Mouse (Mus musculus): ENCODE results near the gene Scimp. TPM values are rescaled to one million over a fixed set of nuclear protein-coding genes. Genes with fewer than 3 reads are reported as not detected.

Gene Scimp
- polyA plus RNA-seq, 1 experiment from 2014 or later = not detected

DNA sequence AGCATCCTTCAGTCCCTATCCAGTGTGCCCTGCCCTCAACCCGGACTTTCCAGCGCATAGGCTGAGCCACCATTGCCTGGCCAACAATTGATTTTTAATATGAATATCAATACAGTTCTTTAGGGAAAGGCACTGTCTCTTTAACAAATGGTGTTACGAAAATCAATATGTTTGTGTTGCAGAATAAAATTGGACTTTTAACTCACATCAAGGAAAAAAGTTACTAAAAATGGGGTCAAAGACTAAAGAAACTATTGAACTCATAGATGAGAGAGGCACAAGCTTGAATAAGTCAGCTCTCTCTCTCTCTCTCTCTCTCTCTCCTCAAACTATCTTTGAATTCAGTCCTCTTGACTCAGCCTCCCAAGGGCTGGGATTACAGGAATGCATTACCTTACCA lies 24.6 kb upstream of the Scimp start:
- no peak overlapping the region for H3K4me3 ChIP-seq (ENCODE audit: low read depth, low read length)
- H3K27me3 ChIP-seq (ENCODE audit: control insufficient read depth, insufficient read depth, low read length) = no peaks in the 10 kb centered on the region
- no peaks in the 10 kb centered on the region for H3K9me3 ChIP-seq (ENCODE audit: control insufficient read depth, low read length)
- no peak overlapping the region for H3K9ac ChIP-seq (replicated peaks; ENCODE audit: low read depth, low read length)
- no peak overlapping the region for H3K4me2 ChIP-seq (ENCODE audit: low read depth, low read length)
- no peak for ATAC-seq (ENCODE audit: low read depth)
- H3K27ac ChIP-seq (ENCODE audit: low read depth, low read length) = no peak overlapping the region
- H3K36me3 ChIP-seq (ENCODE audit: control insufficient read depth, insufficient read depth, low read length) = no peaks in the 10 kb centered on the region
- 94% methylated on average over 3 of the region's 3 CpGs for WGBS
- H3K4me1 ChIP-seq (ENCODE audit: control insufficient read depth, insufficient read depth, low read length) = no peaks in the 10 kb centered on the region

DNA sequence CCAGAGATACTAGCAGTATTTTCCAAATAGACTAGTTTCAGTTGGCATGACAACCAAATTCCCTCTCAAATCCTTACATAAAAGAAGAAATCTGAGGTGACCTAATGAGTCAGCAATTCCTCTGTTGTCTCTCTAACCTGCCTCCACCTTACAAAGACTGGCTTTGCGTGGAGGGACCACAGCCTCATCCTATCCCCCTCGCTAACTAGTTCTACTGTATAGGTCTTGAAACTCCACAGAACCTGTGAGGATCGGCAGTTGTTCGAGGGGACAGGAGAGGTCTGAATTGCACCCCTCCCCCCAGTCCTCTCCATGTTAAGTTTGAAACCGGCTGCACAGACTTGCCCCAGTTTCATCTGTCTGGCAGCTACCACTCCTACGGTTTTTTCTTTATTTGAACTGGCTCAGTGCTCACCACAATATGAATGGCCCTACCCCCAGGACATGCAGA lies 23.0 kb upstream of the Scimp start:
- H3K4me2 ChIP-seq (ENCODE audit: low read depth, low read length) = no peak overlapping the region
- 77% methylated on average over 6 of the region's 6 CpGs for WGBS
- no peaks in the 10 kb centered on the region for H3K4me1 ChIP-seq (ENCODE audit: control insufficient read depth, insufficient read depth, low read length)
- H3K27me3 ChIP-seq (ENCODE audit: control insufficient read depth, insufficient read depth, low read length) = no peaks in the 10 kb centered on the region
- H3K9me3 ChIP-seq (ENCODE audit: control insufficient read depth, low read length) = no peaks in the 10 kb centered on the region
- no peak overlapping the region for H3K27ac ChIP-seq (ENCODE audit: low read depth, low read length)
- no peak overlapping the region for H3K9ac ChIP-seq (replicated peaks; ENCODE audit: low read depth, low read length)
- no peaks in the 10 kb centered on the region for H3K36me3 ChIP-seq (ENCODE audit: control insufficient read depth, insufficient read depth, low read length)
- H3K4me3 ChIP-seq (ENCODE audit: low read depth, low read length) = no peak overlapping the region
- no peak for ATAC-seq (ENCODE audit: low read depth)

DNA sequence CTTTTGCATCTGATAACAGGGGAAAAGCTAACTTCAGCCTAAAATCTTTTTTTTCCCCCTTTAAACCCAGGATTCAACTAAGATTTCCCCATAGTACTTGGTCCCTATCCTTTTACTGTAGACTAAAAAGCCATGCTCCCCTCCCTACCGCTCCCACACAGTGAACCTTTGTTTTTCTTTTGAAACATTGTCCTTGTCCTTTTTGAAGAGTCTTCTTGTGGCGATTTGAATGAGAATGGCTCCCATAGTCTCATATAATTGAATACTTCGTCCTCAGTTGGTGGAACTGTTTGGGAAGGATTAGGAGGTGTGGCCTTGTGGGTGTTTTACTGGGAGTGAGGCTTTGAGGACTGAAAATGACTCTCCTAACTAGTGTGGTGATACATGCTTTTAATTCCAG lies 21.4 kb upstream of the Scimp start:
- 63% methylated on average over 3 of the region's 3 CpGs for WGBS
- H3K9me3 ChIP-seq (ENCODE audit: control insufficient read depth, low read length) = no peaks in the 10 kb centered on the region
- H3K27ac ChIP-seq (ENCODE audit: low read depth, low read length) = no peak overlapping the region

GRCm38 (mm10) chr11:70833408-70833807 lies 21.0 kb upstream of the Scimp start:
- no peak for ATAC-seq (ENCODE audit: low read depth)

More for the DNA sequence above, 21.4 kb upstream of the Scimp start:
- Histone ChIP-seq H3K4me3 (ENCODE audit: low read depth, low read length) (no peak overlapping the region), H3K9ac (replicated peaks; ENCODE audit: low read depth, low read length) (no peak overlapping the region), H3K27me3 (ENCODE audit: control insufficient read depth, insufficient read depth, low read length) (no peaks in the 10 kb centered on the region), H3K4me2 (ENCODE audit: low read depth, low read length) (no peak overlapping the region), H3K36me3 (ENCODE audit: control insufficient read depth, insufficient read depth, low read length) (no peaks in the 10 kb centered on the region), H3K4me1 (ENCODE audit: control insufficient read depth, insufficient read depth, low read length) (no peaks in the 10 kb centered on the region)
- no peak for ATAC-seq (ENCODE audit: low read depth)

GRCm38 (mm10) chr11:70831201-70831600 lies 18.8 kb upstream of the Scimp start:
- Histone ChIP-seq H3K9ac (replicated peaks; ENCODE audit: low read depth, low read length) (no peak overlapping the region), H3K27me3 (ENCODE audit: control insufficient read depth, insufficient read depth, low read length) (no peaks in the 10 kb centered on the region), H3K9me3 (ENCODE audit: control insufficient read depth, low read length) (no peaks in the 10 kb centered on the region), H3K4me3 (ENCODE audit: low read depth, low read length) (no peak overlapping the region), H3K36me3 (ENCODE audit: control insufficient read depth, insufficient read depth, low read length) (no peaks in the 10 kb centered on the region), H3K27ac (ENCODE audit: low read depth, low read length) (no peak overlapping the region), H3K4me2 (ENCODE audit: low read depth, low read length) (no peak overlapping the region), H3K4me1 (ENCODE audit: control insufficient read depth, insufficient read depth, low read length) (no peaks in the 10 kb centered on the region)
- ATAC-seq (ENCODE audit: low read depth) = no peak
- 50% methylated on average over 3 of the region's 3 CpGs for WGBS

More at GRCm38 (mm10) chr11:70833408-70833807, 21.0 kb upstream of the Scimp start:
- Histone ChIP-seq H3K27ac (ENCODE audit: low read depth, low read length) (no peak overlapping the region), H3K4me1 (ENCODE audit: control insufficient read depth, insufficient read depth, low read length) (no peaks in the 10 kb centered on the region), H3K9me3 (ENCODE audit: control insufficient read depth, low read length) (no peaks in the 10 kb centered on the region), H3K4me2 (ENCODE audit: low read depth, low read length) (no peak overlapping the region), H3K4me3 (ENCODE audit: low read depth, low read length) (no peak overlapping the region), H3K9ac (replicated peaks; ENCODE audit: low read depth, low read length) (no peak overlapping the region), H3K27me3 (ENCODE audit: control insufficient read depth, insufficient read depth, low read length) (no peaks in the 10 kb centered on the region), H3K36me3 (ENCODE audit: control insufficient read depth, insufficient read depth, low read length) (no peaks in the 10 kb centered on the region)

DNA sequence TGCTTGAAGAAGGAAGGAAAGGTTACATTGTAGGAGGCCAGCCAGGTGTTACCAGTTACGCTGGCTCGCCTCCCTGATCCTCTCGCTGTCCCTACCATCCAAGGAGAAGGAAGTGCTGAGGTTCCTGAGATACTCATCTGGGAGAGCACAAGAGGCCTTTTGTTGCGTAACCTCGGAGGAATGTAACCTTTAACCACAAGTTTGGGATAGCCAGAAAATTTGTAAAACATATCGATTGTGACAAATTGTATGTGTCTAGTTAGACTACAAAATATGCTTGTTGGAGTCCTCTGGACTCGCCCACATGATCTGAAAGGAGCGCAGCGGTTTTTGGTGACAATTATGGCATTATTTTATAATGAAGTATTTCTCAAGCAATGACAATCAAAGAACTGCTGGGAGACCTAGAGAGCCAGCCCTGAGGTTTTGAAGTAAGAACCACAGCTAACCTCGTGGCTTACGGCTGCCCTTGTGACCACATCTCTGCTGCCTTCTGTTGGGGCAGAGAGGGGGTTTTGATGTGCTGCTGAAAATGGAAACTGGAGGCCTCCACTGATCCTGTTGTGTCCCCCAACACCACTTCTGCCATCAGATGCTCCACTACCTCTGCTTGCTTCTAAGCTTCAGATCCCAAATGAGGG lies 16.7 kb upstream of the Scimp start:
- H3K4me1 ChIP-seq (ENCODE audit: control insufficient read depth, insufficient read depth, low read length) = no peaks in the 10 kb centered on the region
- no peak overlapping the region for H3K4me2 ChIP-seq (ENCODE audit: low read depth, low read length)
- H3K27ac ChIP-seq (ENCODE audit: low read depth, low read length) = no peak overlapping the region
- no peak overlapping the region for H3K4me3 ChIP-seq (ENCODE audit: low read depth, low read length)
- WGBS = 88% methylated on average over 11 of the region's 11 CpGs
- H3K27me3 ChIP-seq (ENCODE audit: control insufficient read depth, insufficient read depth, low read length) = no peaks in the 10 kb centered on the region
- no peaks in the 10 kb centered on the region for H3K36me3 ChIP-seq (ENCODE audit: control insufficient read depth, insufficient read depth, low read length)
- no peaks in the 10 kb centered on the region for H3K9me3 ChIP-seq (ENCODE audit: control insufficient read depth, low read length)
- no peak for ATAC-seq (ENCODE audit: low read depth)
- H3K9ac ChIP-seq (replicated peaks; ENCODE audit: low read depth, low read length) = no peak overlapping the region

GRCm38 (mm10) chr11:70826207-70826606 lies 13.8 kb upstream of the Scimp start:
- WGBS = 89% methylated on average over 2 of the region's 2 CpGs

GRCm38 (mm10) chr11:70821728-70822591 lies 9.6 kb upstream of the Scimp start:
- Histone ChIP-seq H3K36me3 (ENCODE audit: control insufficient read depth, insufficient read depth, low read length) (no peaks in the 10 kb centered on the region), H3K27me3 (ENCODE audit: control insufficient read depth, insufficient read depth, low read length) (no peaks in the 10 kb centered on the region), H3K9me3 (ENCODE audit: control insufficient read depth, low read length) (no peaks in the 10 kb centered on the region), H3K4me3 (ENCODE audit: low read depth, low read length) (no peak overlapping the region), H3K4me2 (ENCODE audit: low read depth, low read length) (no peak overlapping the region), H3K9ac (replicated peaks; ENCODE audit: low read depth, low read length) (no peak overlapping the region), H3K27ac (ENCODE audit: low read depth, low read length) (no peak overlapping the region), H3K4me1 (ENCODE audit: control insufficient read depth, insufficient read depth, low read length) (no peaks in the 10 kb centered on the region)
- 62% methylated on average over 17 of the region's 17 CpGs for WGBS
- ATAC-seq (ENCODE audit: low read depth) = no peak

More at GRCm38 (mm10) chr11:70826207-70826606, 13.8 kb upstream of the Scimp start:
- Histone ChIP-seq H3K36me3 (ENCODE audit: control insufficient read depth, insufficient read depth, low read length) (no peaks in the 10 kb centered on the region), H3K27ac (ENCODE audit: low read depth, low read length) (no peak overlapping the region), H3K4me3 (ENCODE audit: low read depth, low read length) (no peak overlapping the region), H3K9ac (replicated peaks; ENCODE audit: low read depth, low read length) (no peak overlapping the region), H3K9me3 (ENCODE audit: control insufficient read depth, low read length) (no peaks in the 10 kb centered on the region), H3K4me1 (ENCODE audit: control insufficient read depth, insufficient read depth, low read length) (no peaks in the 10 kb centered on the region), H3K4me2 (ENCODE audit: low read depth, low read length) (no peak overlapping the region), H3K27me3 (ENCODE audit: control insufficient read depth, insufficient read depth, low read length) (no peaks in the 10 kb centered on the region)
- ATAC-seq (ENCODE audit: low read depth) = no peak

GRCm38 (mm10) chr11:70820120-70820519 lies 7.7 kb upstream of the Scimp start:
- no peak for ATAC-seq (ENCODE audit: low read depth)

More at GRCm38 (mm10) chr11:70820120-70820519, 7.7 kb upstream of the Scimp start:
- no peak overlapping the region for H3K27ac ChIP-seq (ENCODE audit: low read depth, low read length)
- 63% methylated on average over 8 of the region's 8 CpGs for WGBS
- H3K27me3 ChIP-seq (ENCODE audit: control insufficient read depth, insufficient read depth, low read length) = no peaks in the 10 kb centered on the region
- H3K9ac ChIP-seq (replicated peaks; ENCODE audit: low read depth, low read length) = no peak overlapping the region
- H3K36me3 ChIP-seq (ENCODE audit: control insufficient read depth, insufficient read depth, low read length) = no peaks in the 10 kb centered on the region
- no peaks in the 10 kb centered on the region for H3K4me1 ChIP-seq (ENCODE audit: control insufficient read depth, insufficient read depth, low read length)
- no peak overlapping the region for H3K4me2 ChIP-seq (ENCODE audit: low read depth, low read length)
- no peak overlapping the region for H3K4me3 ChIP-seq (ENCODE audit: low read depth, low read length)
- no peaks in the 10 kb centered on the region for H3K9me3 ChIP-seq (ENCODE audit: control insufficient read depth, low read length)

Measured in neural tube, embryonic 14.5 days (tissue).